Mouse (Mus musculus): Measurements from ENCODE around the gene F2rl2. TPM values are rescaled to one million over a fixed set of nuclear protein-coding genes. Genes with fewer than 3 reads are reported as not detected.

Gene F2rl2
- polyA plus RNA-seq, 2 experiments, result 7.9 to 10.7 TPM

GRCm38 (mm10) chr13:95679491-95679941 lies 17.1 kb upstream of the F2rl2 start:
- ATAC-seq (ENCODE audit: insufficient read depth), result peak; percentile 99
- TF ChIP-seq CTCF (IDR thresholded peaks at IDR 0.05; ENCODE audit: low read depth) (peak; percentile 32; the same call in 1 of the 2 replicates), EP300 (IDR thresholded peaks at IDR 0.05; ENCODE audit: low read depth) (peak; percentile 99)
- H3K9me3 ChIP-seq (ENCODE audit: control insufficient read depth, low read length), result no peaks in the 10 kb centered on the region
- no peaks in the 10 kb centered on the region for H3K27me3 ChIP-seq (ENCODE audit: control insufficient read depth, insufficient read depth, low read length)
- peak overlapping the region; percentile 58; the same call in 1 of the 2 replicates for H3K9ac ChIP-seq (replicated peaks)
- H3K4me2 ChIP-seq (ENCODE audit: low read depth), result peak overlapping the region; percentile 62
- peaks cover 38 to 51% of the 10 kb centered on the region in 2 experiments for H3K4me1 ChIP-seq (replicated peaks; ENCODE audit: control insufficient read depth in 2 of 2, insufficient read depth in 2 of 2, low read length in 1 of 2)
- peak overlapping the region; percentile 95 for H3K27ac ChIP-seq
- WGBS (ENCODE audit: insufficient replicate concordance), result 15% methylated on average over 4 of the region's 4 CpGs
- peak; percentile 85 to 90 (median 89) for DNase-seq (ENCODE audit: low read depth in 3 of 3, low spot score in 3 of 3)
- H3K4me3 ChIP-seq (ENCODE audit: insufficient read depth in 1 of 2, low read depth in 2 of 2, low read length in 2 of 2), result peak overlapping the region; percentile 12 to 26; a peak in 3 of 4 replicates
- no peaks in the 10 kb centered on the region for H3K36me3 ChIP-seq (replicated peaks; ENCODE audit: control insufficient read depth, insufficient read depth, low read depth)

DNA sequence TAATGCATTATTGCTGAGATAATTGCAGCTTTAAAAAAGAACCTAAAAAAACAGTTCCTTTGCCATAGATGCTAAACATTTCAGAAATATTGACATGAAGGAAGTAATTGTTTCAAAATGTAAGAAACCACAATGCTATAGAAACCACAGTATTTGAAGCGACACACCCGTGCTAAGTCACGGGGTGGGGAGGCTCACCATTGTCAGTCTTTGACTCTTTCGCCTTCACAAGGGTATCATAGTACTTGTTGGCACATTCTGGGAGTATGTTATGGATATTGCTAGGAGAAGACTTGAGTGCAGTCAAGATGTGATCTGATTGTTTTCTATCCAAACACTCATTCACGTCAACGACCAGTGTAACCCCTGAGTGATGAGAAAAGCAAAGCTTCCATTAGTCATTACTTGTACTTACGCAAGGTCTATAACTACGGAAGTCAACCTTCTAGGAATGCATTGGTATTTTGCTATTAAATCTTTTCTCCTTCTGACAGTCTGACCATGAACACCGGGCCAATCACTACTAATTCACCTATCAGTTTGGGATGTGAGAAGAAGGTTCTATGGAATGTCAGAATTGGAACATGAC lies 11.9 kb upstream of the F2rl2 start:
- DNase-seq (ENCODE audit: low read depth in 3 of 3, low spot score in 3 of 3) (no peak), ATAC-seq (ENCODE audit: insufficient read depth) (no peak)
- TF ChIP-seq EP300 (IDR thresholded peaks at IDR 0.05; ENCODE audit: low read depth), result no peak
- no peak for TF ChIP-seq CTCF (IDR thresholded peaks at IDR 0.05; ENCODE audit: low read depth)
- Histone ChIP-seq H3K4me1 (replicated peaks; ENCODE audit: control insufficient read depth in 2 of 2, insufficient read depth in 2 of 2, low read length in 1 of 2) (peaks cover 37 to 58% of the 10 kb centered on the region in 2 experiments), H3K4me2 (ENCODE audit: low read depth) (no peak overlapping the region), H3K9ac (replicated peaks) (no peak overlapping the region), H3K27ac (no peak overlapping the region), H3K27me3 (ENCODE audit: control insufficient read depth, insufficient read depth, low read length) (no peaks in the 10 kb centered on the region), H3K36me3 (replicated peaks; ENCODE audit: control insufficient read depth, insufficient read depth, low read depth) (no peaks in the 10 kb centered on the region), H3K4me3 (ENCODE audit: insufficient read depth in 1 of 2, low read depth in 2 of 2, low read length in 2 of 2) (no peak overlapping the region), H3K9me3 (ENCODE audit: control insufficient read depth, low read length) (no peaks in the 10 kb centered on the region)
- 68% methylated on average over 9 of the region's 9 CpGs for WGBS (ENCODE audit: insufficient replicate concordance)

DNA sequence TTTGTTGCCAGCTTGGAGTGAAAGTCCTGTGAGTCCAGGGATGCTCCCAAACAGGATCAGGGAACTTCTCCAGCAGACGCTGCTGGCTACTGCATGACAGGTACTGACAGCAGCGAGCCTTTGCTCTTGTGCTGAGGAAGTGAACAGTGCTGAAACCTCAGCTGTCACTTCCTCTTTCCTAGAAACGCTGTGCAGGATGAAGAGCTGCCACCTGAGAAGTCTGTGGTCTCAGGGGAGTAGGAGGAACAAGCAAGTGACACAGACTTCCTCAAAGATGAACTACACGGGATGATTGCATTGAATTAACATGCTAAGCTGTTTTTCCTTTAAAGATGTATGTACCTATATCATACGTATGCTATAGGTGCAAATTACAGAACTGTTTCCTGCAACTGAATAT lies 10.9 kb upstream of the F2rl2 start:
- Histone ChIP-seq H3K4me1 (replicated peaks; ENCODE audit: control insufficient read depth in 2 of 2, insufficient read depth in 2 of 2, low read length in 1 of 2) (peaks cover 27 to 50% of the 10 kb centered on the region in 2 experiments), H3K4me3 (ENCODE audit: insufficient read depth in 1 of 2, low read depth in 2 of 2, low read length in 2 of 2) (no peak overlapping the region), H3K27ac (no peak overlapping the region), H3K27me3 (ENCODE audit: control insufficient read depth, insufficient read depth, low read length) (no peaks in the 10 kb centered on the region), H3K9me3 (ENCODE audit: control insufficient read depth, low read length) (no peaks in the 10 kb centered on the region), H3K9ac (replicated peaks) (no peak overlapping the region), H3K4me2 (ENCODE audit: low read depth) (no peak overlapping the region), H3K36me3 (replicated peaks; ENCODE audit: control insufficient read depth, insufficient read depth, low read depth) (no peaks in the 10 kb centered on the region)
- no peak for DNase-seq (ENCODE audit: low read depth in 3 of 3, low spot score in 3 of 3)
- ATAC-seq (ENCODE audit: insufficient read depth), result no peak
- 33% methylated on average over 5 of the region's 5 CpGs for WGBS (ENCODE audit: insufficient replicate concordance)
- TF ChIP-seq CTCF (IDR thresholded peaks at IDR 0.05; ENCODE audit: low read depth), result no peak
- TF ChIP-seq EP300 (IDR thresholded peaks at IDR 0.05; ENCODE audit: low read depth), result no peak

DNA sequence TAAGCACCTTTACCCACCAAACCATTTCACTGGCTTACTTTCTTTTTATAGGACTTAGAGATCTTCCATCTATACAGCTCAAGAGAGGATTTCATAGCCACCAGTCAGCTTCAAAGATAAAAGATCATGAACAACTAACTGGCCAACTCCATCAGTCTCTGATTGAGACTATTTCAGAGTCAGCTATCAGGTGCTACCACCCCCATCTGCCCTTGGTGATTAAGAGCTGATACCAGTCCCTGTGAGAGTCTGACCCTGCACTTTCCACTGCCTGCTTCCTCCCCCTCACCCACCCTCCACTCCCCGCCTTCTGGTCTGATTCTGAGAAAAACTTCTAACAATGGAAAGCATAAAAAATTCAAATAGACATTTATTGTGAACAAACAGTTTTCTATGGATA lies 8.1 kb upstream of the F2rl2 start:
- WGBS (ENCODE audit: insufficient replicate concordance), result 16% methylated on average over 1 of the region's 1 CpGs
- H3K27ac ChIP-seq, result peak overlapping the region; percentile 69
- peak overlapping the region; percentile 34 for H3K9ac ChIP-seq (replicated peaks)
- no peaks in the 10 kb centered on the region for H3K9me3 ChIP-seq (ENCODE audit: control insufficient read depth, low read length)
- H3K4me1 ChIP-seq (replicated peaks; ENCODE audit: control insufficient read depth in 2 of 2, insufficient read depth in 2 of 2, low read length in 1 of 2), result peaks cover 22 to 46% of the 10 kb centered on the region in 2 experiments
- TF ChIP-seq EP300 (IDR thresholded peaks at IDR 0.05; ENCODE audit: low read depth), result peak; percentile 90
- TF ChIP-seq CTCF (IDR thresholded peaks at IDR 0.05; ENCODE audit: low read depth), result no peak
- H3K36me3 ChIP-seq (replicated peaks; ENCODE audit: control insufficient read depth, insufficient read depth, low read depth), result no peaks in the 10 kb centered on the region
- H3K27me3 ChIP-seq (ENCODE audit: control insufficient read depth, insufficient read depth, low read length), result no peaks in the 10 kb centered on the region
- no peak overlapping the region for H3K4me3 ChIP-seq (ENCODE audit: insufficient read depth in 1 of 2, low read depth in 2 of 2, low read length in 2 of 2)
- peak overlapping the region; percentile 41 for H3K4me2 ChIP-seq (ENCODE audit: low read depth)
- ATAC-seq (ENCODE audit: insufficient read depth) (peak; percentile 97), DNase-seq (ENCODE audit: low read depth in 3 of 3, low spot score in 3 of 3) (peak; percentile 61 to 78 (median 61))

DNA sequence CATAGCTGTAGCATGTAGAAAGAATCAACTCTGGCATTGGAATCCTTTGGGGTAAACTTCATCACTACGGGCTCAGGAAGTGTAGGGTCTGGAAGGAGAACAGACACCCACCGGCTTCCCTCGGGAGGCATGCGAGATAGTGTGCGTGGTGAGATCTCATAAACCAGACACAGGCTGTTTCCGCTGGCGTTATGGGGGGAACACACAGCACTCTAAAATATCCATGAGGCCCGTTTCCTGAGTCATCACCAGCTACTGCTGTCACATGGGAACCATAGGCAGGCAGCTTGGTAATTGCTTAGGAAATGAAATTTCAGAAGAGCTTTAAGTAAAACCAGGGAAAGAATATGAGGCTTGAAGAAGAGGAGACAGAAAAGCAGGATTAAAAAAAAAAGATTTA lies 4.5 kb upstream of the F2rl2 start:
- WGBS (ENCODE audit: insufficient replicate concordance), result 25% methylated on average over 8 of the region's 8 CpGs
- no peak for ATAC-seq (ENCODE audit: insufficient read depth)

More for the DNA sequence above, 4.5 kb upstream of the F2rl2 start:
- TF ChIP-seq CTCF (IDR thresholded peaks at IDR 0.05; ENCODE audit: low read depth), result no peak
- TF ChIP-seq EP300 (IDR thresholded peaks at IDR 0.05; ENCODE audit: low read depth), result no peak
- Histone ChIP-seq H3K9ac (replicated peaks) (no peak overlapping the region), H3K27ac (no peak overlapping the region), H3K9me3 (ENCODE audit: control insufficient read depth, low read length) (no peaks in the 10 kb centered on the region), H3K36me3 (replicated peaks; ENCODE audit: control insufficient read depth, insufficient read depth, low read depth) (no peaks in the 10 kb centered on the region), H3K4me1 (replicated peaks; ENCODE audit: control insufficient read depth in 2 of 2, insufficient read depth in 2 of 2, low read length in 1 of 2) (peaks cover 30 to 47% of the 10 kb centered on the region in 2 experiments), H3K4me2 (ENCODE audit: low read depth) (no peak overlapping the region), H3K4me3 (ENCODE audit: insufficient read depth in 1 of 2, low read depth in 2 of 2, low read length in 2 of 2) (no peak overlapping the region), H3K27me3 (ENCODE audit: control insufficient read depth, insufficient read depth, low read length) (no peaks in the 10 kb centered on the region)
- DNase-seq (ENCODE audit: low read depth in 3 of 3, low spot score in 3 of 3), result no peak
